Mouse (Mus musculus) testis, adult 2 months (tissue): ENCODE results near the gene Pcdh9.

ENCODE experiments used
- CTCF ChIP-seq: fragments of 200-500 bp; IDR thresholded peaks from 2 replicates; pipeline ENCODE4 v1.5.1; 2012; ENCODE audit warnings: low read depth, mild to moderate bottlenecking, inconsistent platforms, low read length, moderate library complexity; ENCODE audit not compliant: control insufficient read depth, insufficient read depth, insufficient replicate concordance
- POLR2A ChIP-seq: fragments of 200-500 bp; IDR thresholded peaks from 2 replicates; pipeline ENCODE4 v1.6.1; 2012; ENCODE audit warnings: low read depth, mild to moderate bottlenecking, inconsistent platforms, low read length, moderate library complexity; ENCODE audit not compliant: control insufficient read depth

- no peak for TF ChIP-seq CTCF
- TF ChIP-seq POLR2A = no peak
Observed at GRCm38 (mm10) chr14:93240263-93240662, 650.2 kb downstream of the Pcdh9 start.
